Mouse (Mus musculus) lung, adult 10 weeks (tissue): ENCODE data around the gene Chn2. TPM values are rescaled to one million over a fixed set of nuclear protein-coding genes. Genes with fewer than 3 reads are reported as not detected.

Experiments used
- polyA plus RNA-seq: library from polyadenylated mRNA; stranded (reverse); fragments of 350-450 nt; fragmentation: Illumina TruSeq; extraction: RNeasy Lipid Tissue Mini Kit (QIAGEN cat#74804); gene quantifications from one replicate; pipeline ENCODE4 v1.2.3, GENCODE M21; 2014; ENCODE audit warnings: low read depth, low replicate concordance; ENCODE audit not compliant: insufficient read depth

Gene Chn2
- polyA plus RNA-seq = 6.1 TPM

DNA sequence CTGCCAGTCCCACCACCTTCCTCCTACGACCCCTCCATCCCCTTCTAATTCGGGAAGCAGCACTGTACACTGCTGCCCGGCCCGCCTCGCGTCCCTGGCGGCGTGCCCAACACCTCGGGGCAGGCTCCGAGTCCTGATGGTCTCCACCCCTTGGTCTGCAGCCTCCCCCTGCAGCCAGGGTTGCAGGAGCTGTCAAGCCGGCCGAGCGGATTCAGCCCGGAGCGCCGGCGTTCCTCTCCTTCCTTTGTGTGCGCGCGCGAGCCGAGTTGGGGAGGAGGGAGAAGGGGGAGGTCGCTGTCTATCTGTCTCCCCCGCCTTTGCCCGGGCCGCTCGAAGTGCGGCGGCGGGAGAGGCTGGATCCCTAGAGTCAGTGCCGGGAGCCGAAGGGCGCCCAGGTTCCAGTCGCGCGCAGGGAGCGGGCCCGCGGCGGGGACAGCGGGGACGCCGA is at the start of gene Chn2:
Chn2 (plus strand) TSS at position 198 of the 448 bp plus-strand sequence.

DNA sequence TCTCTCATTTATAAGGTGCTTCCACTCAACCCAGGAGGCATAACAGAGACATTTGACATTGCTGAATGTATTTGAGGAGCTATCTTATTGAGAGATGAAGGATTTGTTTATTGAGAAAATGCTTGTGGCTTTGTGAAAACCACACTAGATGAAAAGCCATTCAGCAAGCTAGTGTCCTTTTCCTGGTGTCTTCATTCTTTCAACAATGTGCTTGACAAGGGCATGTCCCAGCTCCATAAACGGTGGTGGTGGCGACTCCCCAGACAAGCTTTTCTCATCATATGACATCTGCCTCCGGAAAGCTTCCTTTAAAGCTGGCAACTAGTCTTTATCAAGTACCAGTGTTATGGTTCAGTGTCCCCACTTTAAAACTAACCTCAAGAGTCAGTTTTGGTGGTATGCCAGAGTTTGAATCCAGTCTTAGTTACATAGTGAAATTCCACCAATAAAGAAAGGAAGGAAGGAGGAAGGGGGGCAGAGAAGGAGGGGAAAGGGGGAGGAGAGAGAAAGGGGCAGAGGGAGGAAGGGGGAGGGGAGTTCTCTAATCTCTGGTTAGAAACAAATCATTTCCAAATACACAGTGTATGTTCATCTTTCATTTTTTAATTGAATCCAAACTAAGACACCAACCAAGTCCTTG is 286.0 kb downstream of the Chn2 start, which contains the start of gene Prr15:
Prr15 (plus strand) TSS at position 590 of the 640 bp plus-strand sequence.

Other genes with a start within 250 kb of the Chn2 start
- gene Tril, start 218.7 kb upstream of the Chn2 start, polyA plus RNA-seq = 5.0 TPM
- gene Cpvl, start 60.9 kb upstream of the Chn2 start, polyA plus RNA-seq = not detected